Mouse (Mus musculus) central nervous system, embryonic 14 days (tissue): ENCODE measurements around the gene Speer4f2. TPM values are rescaled to one million over a fixed set of nuclear protein-coding genes. Genes with fewer than 3 reads are reported as not detected.

ENCODE experiments used
- polyA plus RNA-seq: library from polyadenylated mRNA; depleted of rRNA; stranded (reverse); fragments of >200 nt; gene quantifications from 2 replicates; pipeline ENCODE4 v1.2.3, GENCODE M21; 2012; rRNA removed

Speer4f2 gene
- not detected in 2 replicates for polyA plus RNA-seq

GRCm38 (mm10) chr5:17372880-17373279 lies at the start of gene Speer4f2:
Speer4f2 (plus strand) TSS chr5:17373180.

Other genes with a start within 250 kb of the Speer4f2 start
- not detected in 2 replicates for gene Speer4f1, start 102.9 kb downstream of the Speer4f2 start, polyA plus RNA-seq
- gene Sema3c, start 201.1 kb downstream of the Speer4f2 start, polyA plus RNA-seq, result 10.9 and 12.2 TPM in 2 replicates